Mouse (Mus musculus) embryonic facial prominence, embryonic 11.5 days (tissue): ENCODE results near the gene Hoxb9. TPM values are rescaled to one million over a fixed set of nuclear protein-coding genes. Genes with fewer than 3 reads are reported as not detected.
A peak's percentile ranks its signal among the peaks of the same experiment; 100 is the strongest.

ENCODE experiments used
- ATAC-seq: fragments of 200-750 bp; cut with Nextera tagmentation; replicated peaks from 2 replicates; pipeline ENCODE4 v1.8.0; 2017; ENCODE audit warnings: low read depth; ENCODE audit not compliant: insufficient number of reproducible peaks, low FRiP score, low TSS enrichment
- DNase-seq: peaks from one replicate; pipeline ENCODE4 v3.0.0-alpha.2; 2015; ENCODE audit warnings: low spot score
- H3K27ac ChIP-seq: fragments of 300-500 bp; sonication (generic); replicated peaks from 2 replicates; pipeline ENCODE4 v1.5.1; 2014; ENCODE audit warnings: mild to moderate bottlenecking, low read depth, low read length, control low read depth
- H3K27me3 ChIP-seq: fragments of 300-500 bp; sonication (generic); 2 replicates; pipeline ENCODE4 v1.6.1; 2014; ENCODE audit warnings: mild to moderate bottlenecking, low read length, moderate library complexity, mixed read lengths; ENCODE audit not compliant: control insufficient read depth, insufficient read depth
- H3K36me3 ChIP-seq: fragments of 300-500 bp; sonication (generic); replicated peaks from 2 replicates; pipeline ENCODE4 v1.6.1; 2014; ENCODE audit warnings: low read depth, mild to moderate bottlenecking, low read length, moderate library complexity, mixed read lengths; ENCODE audit not compliant: control insufficient read depth, insufficient read depth
- H3K4me1 ChIP-seq: fragments of 300-500 bp; sonication (generic); 2 replicates; pipeline ENCODE4 v1.6.1; 2014; ENCODE audit warnings: low read length, mixed read lengths; ENCODE audit not compliant: control insufficient read depth, insufficient read depth
- H3K4me2 ChIP-seq: fragments of 300-500 bp; sonication (generic); 2 replicates; pipeline ENCODE4 v1.6.1; 2014; ENCODE audit warnings: low read depth, mild to moderate bottlenecking, control low read depth, low read length, moderate library complexity
- H3K4me3 ChIP-seq: fragments of 300-500 bp; sonication (generic); 2 replicates; pipeline ENCODE4 v1.5.1; 2014; ENCODE audit warnings: low read depth, low read length, control low read depth
- H3K9ac ChIP-seq: fragments of 300-500 bp; sonication (generic); replicated peaks from 2 replicates; pipeline ENCODE4 v1.6.1; 2014; ENCODE audit warnings: mild to moderate bottlenecking, control low read depth, low read length
- H3K9me3 ChIP-seq: fragments of 300-500 bp; sonication (generic); replicated peaks from 2 replicates; pipeline ENCODE4 v1.6.1; 2016; ENCODE audit warnings: mild to moderate bottlenecking, low read length, inconsistent platforms, mixed read lengths; ENCODE audit not compliant: control insufficient read depth
- WGBS: fragments of 180-500 bp; shearing (Covaris S2); extraction: QIAGEN DNeasy Blood & Tissue Kit; methylation state at CpG from one replicate; pipeline ENCODE4 v1.1.7; 2014; 5-methylcytosine and 5-hydroxymethylcytosine counted together
- polyA plus RNA-seq: library from polyadenylated mRNA; unstranded; fragments of >200 nt; fragmentation: Nextera tagmentation; extraction: Ambion mirVana; gene quantifications from 2 replicates; pipeline ENCODE4 v1.2.1, GENCODE M21; 2014

Hoxb9 gene
- polyA plus RNA-seq: 0.38 and 0.63 TPM in 2 replicates

DNA sequence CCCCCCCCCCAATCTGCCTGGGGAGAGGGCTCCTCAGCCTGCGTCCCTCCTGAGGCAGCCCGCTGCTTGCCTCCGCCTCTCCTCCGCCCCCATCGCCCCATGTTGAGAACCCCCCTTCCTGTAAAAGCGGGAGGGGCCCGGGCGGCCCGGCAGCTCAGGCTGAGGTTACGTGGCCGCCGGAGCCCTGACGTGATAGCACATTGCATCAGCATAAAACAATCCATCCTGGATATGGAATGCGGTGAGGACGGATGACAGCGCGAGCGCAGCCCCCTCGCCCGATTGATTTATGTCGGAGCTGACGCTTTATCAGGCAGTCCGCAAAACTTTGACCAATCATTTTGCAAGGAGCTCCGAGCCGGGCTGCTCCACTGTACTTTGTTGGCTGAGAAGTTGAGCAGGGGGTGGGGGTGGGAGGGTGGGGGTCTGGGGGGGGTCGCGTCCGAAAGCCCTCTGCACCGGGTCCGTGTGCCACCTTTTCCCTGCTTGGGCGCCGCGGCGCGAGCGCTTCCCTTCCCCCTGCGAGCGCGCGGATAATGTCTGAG lies at the start of gene Hoxb9:
Hoxb9 (plus strand) TSS at position 462 of the 545 bp plus-strand sequence.
- H3K4me3 ChIP-seq: no peak within 1 kb of the TSS
- H3K27me3 ChIP-seq: peaks cover 97% of the 10 kb centered on the region
- peak within 1 kb of the TSS; percentile 2; the same call in 1 of the 2 replicates for H3K4me2 ChIP-seq
- H3K36me3 ChIP-seq: no peaks in the 10 kb centered on the region
- H3K9me3 ChIP-seq: no peaks in the 10 kb centered on the region
- under 1% methylated on average over 40 of the region's 40 CpGs for WGBS
- no peak within 1 kb of the TSS for H3K27ac ChIP-seq
- H3K9ac ChIP-seq: no peak within 1 kb of the TSS
- no peak for DNase-seq
- peaks cover 2% of the 10 kb centered on the region; the same call in 1 of the 2 replicates for H3K4me1 ChIP-seq
- ATAC-seq: no peak

DNA sequence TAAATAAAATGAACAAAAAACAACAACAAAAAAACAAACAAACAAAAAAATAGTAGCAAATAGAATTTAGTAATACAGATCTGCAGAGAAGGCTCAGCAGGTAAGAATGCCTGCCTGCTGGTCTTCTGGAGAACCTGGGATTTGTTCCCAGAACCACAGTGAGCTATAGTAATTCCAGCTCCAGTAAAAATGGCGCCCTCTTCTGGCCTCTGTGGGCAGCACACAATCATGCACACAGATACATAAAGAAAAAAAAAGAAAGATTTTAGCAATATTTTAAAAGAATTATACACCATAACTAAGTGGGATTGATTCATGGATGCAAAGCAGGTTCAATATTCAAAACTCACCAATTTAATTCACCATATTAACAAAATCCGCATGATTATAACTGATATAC lies 47.4 kb upstream of the Hoxb9 start:
- H3K4me1 ChIP-seq: no peaks in the 10 kb centered on the region
- H3K36me3 ChIP-seq: no peaks in the 10 kb centered on the region
- H3K9me3 ChIP-seq: no peaks in the 10 kb centered on the region
- no peak overlapping the region for H3K27ac ChIP-seq
- H3K4me2 ChIP-seq: no peak overlapping the region
- WGBS: 37% methylated on average over 2 of the region's 2 CpGs
- no peak overlapping the region for H3K9ac ChIP-seq
- no peak overlapping the region for H3K4me3 ChIP-seq
- DNase-seq (no peak), ATAC-seq (no peak)
- H3K27me3 ChIP-seq: no peaks in the 10 kb centered on the region

DNA sequence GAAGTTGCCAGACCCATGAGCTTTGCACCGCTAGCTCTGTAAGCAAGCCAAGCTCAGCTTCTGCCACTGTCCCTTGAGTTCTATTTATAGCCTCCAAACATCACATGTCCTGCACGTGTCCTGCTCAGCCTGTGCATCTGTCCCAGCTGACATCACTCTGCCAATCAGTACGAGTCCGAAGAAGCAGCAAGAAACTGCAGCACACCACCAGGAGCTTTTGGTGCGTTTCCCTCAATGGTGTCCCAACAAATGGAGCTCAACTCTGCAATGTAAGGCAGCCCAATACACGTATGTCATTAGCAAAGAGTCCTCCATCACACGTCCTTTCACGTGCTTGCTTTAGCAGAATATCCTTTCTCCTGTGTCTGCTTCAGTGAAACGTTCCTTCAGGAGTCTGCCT lies 43.6 kb upstream of the Hoxb9 start:
- H3K4me2 ChIP-seq: no peak overlapping the region
- H3K4me3 ChIP-seq: no peak overlapping the region
- no peaks in the 10 kb centered on the region for H3K9me3 ChIP-seq
- no peak overlapping the region for H3K27ac ChIP-seq
- no peak overlapping the region for H3K9ac ChIP-seq
- no peaks in the 10 kb centered on the region for H3K4me1 ChIP-seq
- ATAC-seq (no peak), DNase-seq (no peak)
- 81% methylated on average over 9 of the region's 9 CpGs for WGBS
- no peaks in the 10 kb centered on the region for H3K36me3 ChIP-seq
- H3K27me3 ChIP-seq: no peaks in the 10 kb centered on the region

DNA sequence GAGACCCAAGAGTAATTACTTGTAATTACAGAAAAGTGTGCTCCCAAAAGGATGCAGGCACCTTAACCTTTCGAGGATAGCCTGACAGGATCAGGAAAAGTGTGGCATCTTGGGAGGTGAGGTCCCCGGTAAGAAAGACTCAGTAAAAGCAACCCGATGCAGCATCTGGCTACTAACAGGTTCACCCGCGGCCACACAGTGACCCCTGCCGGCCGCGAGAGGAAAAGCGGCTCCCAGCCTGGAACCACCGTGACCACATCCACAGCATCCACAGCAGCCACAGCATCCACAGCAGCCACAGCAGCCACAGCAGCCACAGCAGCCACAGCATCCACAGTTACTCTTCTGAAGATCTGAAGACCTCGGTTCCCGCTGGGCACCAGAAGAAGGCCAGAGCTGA lies 36.4 kb upstream of the Hoxb9 start:
- Histone ChIP-seq H3K27ac (no peak overlapping the region), H3K4me3 (no peak overlapping the region), H3K9ac (no peak overlapping the region), H3K27me3 (no peaks in the 10 kb centered on the region), H3K4me2 (no peak overlapping the region), H3K9me3 (no peaks in the 10 kb centered on the region), H3K4me1 (no peaks in the 10 kb centered on the region), H3K36me3 (no peaks in the 10 kb centered on the region)
- DNase-seq (peak; percentile 58), ATAC-seq (no peak)
- 4% methylated on average over 12 of the region's 12 CpGs for WGBS

DNA sequence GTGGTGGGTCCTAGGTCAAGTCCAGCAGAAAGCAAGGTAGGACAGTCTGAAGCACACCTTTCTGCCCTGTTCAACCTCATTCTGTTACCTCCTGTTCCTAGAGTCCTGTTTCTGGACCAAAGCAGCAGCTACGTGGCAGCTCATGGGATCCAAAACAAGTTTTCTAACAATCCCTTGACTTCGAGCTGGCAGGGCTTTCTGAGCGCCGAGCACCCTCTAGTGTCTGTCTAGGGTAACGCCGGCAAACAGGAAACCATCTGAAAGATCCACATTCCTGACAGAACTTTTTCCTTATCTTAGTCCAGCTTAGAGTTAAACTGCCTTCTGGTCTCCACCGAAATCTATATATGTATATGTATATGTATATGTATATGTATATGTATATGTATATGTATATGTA lies 31.0 kb upstream of the Hoxb9 start:
- no peak for ATAC-seq
- DNase-seq: peak; percentile 77
- 5% methylated on average over 7 of the region's 7 CpGs for WGBS
- Histone ChIP-seq H3K36me3 (no peaks in the 10 kb centered on the region), H3K27me3 (no peaks in the 10 kb centered on the region), H3K4me2 (no peak overlapping the region), H3K9me3 (no peaks in the 10 kb centered on the region), H3K27ac (no peak overlapping the region), H3K4me3 (no peak overlapping the region), H3K4me1 (no peaks in the 10 kb centered on the region), H3K9ac (no peak overlapping the region)

DNA sequence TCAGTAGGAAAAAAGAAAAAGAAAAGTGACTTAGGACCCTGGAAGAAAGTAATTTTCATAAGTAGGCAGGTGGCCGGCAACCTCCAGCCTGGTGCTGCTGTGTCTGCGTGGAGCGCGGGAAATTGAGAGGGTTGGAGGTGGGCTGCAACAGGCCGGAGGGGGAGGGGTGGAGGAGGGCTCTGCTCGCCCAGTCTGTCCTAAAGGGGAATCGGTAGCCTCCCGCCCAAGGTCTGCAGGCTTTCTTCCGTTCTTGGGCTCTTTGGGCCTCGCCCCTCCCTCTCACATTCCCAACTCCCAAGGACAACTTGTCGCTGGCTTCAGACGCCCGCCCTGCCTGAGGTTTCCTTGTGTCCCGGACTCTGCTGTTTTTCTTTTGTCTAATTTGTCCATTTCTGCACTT lies 20.4 kb upstream of the Hoxb9 start:
- Histone ChIP-seq H3K9me3 (no peaks in the 10 kb centered on the region), H3K9ac (no peak overlapping the region), H3K4me1 (no peaks in the 10 kb centered on the region), H3K27ac (no peak overlapping the region), H3K27me3 (peaks cover 65% of the 10 kb centered on the region), H3K36me3 (no peaks in the 10 kb centered on the region), H3K4me3 (no peak overlapping the region), H3K4me2 (no peak overlapping the region)
- DNase-seq (peak; percentile 19), ATAC-seq (no peak)
- under 1% methylated on average over 14 of the region's 14 CpGs for WGBS

DNA sequence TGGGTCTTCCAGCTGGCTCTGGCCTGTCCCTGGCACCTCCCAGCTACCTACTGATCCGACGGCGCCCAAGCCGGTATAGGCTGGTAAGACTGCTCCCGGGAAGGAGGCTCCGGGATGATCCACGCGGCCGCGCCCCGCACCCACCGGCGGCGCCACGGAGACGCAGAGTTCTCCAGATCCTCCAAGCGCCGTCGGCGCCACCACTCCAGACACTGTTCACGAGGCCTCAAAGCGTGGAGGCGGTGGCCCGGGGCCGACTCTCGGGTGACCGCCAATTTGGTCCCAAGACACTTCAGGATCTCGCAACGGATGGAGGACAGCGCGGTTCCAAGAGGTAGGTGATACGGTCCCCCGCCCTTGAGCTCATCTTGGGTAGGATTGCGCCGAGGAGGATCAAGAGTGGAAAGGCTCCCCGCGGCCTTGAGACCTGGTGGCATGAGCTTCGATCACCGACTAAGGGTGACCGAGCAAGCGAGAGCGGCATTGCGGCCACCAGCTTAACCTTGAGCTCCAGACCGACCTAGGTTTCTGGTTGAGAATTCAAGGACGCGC lies 19.7 kb upstream of the Hoxb9 start:
- H3K27ac ChIP-seq: no peak overlapping the region
- H3K9ac ChIP-seq: no peak overlapping the region
- H3K27me3 ChIP-seq: peaks cover 71% of the 10 kb centered on the region
- H3K4me3 ChIP-seq: no peak overlapping the region
- DNase-seq (no peak), ATAC-seq (no peak)
- no peak overlapping the region for H3K4me2 ChIP-seq
- no peaks in the 10 kb centered on the region for H3K36me3 ChIP-seq
- H3K4me1 ChIP-seq: no peaks in the 10 kb centered on the region
- H3K9me3 ChIP-seq: no peaks in the 10 kb centered on the region
- WGBS: 2% methylated on average over 46 of the region's 46 CpGs

DNA sequence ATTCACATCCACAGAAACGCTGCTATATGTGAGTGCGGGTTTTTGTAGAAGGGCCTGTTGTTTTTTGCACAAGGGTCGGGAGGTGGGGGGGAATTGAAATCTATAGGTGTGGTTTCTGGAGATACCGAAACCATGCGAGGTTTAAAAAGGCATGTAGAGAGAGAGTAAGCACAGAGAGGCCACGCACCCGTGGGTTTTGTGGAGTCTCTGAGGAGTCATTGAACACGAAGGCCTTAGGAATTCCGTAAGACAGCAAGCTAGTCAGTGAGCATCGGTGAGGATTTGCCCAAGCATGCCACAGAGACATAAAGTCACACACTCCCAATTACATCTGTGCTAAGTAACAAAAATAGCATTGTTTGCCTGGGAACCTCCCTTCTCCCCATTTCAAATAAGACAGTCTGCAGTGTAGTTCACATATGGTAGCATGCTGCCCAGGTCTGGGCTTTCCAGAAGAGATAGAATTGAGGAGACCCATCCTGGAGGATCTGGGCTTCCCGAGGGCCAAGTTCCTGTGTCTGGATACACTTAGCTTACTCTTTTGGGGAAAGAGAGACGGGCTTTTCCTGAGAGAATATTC lies 18.6 kb upstream of the Hoxb9 start:
- no peak for DNase-seq
- no peak overlapping the region for H3K4me3 ChIP-seq

More for the DNA sequence above, 18.6 kb upstream of the Hoxb9 start:
- Histone ChIP-seq H3K4me2 (no peak overlapping the region), H3K9ac (no peak overlapping the region), H3K27ac (no peak overlapping the region), H3K9me3 (no peaks in the 10 kb centered on the region), H3K27me3 (peaks cover 82% of the 10 kb centered on the region), H3K4me1 (no peaks in the 10 kb centered on the region), H3K36me3 (no peaks in the 10 kb centered on the region)
- 2% methylated on average over 12 of the region's 12 CpGs for WGBS
- no peak for ATAC-seq
